Mouse (Mus musculus) forebrain, postnatal 0 days (tissue): ENCODE results near the gene Anapc16. TPM values are rescaled to one million over a fixed set of nuclear protein-coding genes. Genes with fewer than 3 reads are reported as not detected.

Source experiments
- ATAC-seq: fragments of 200-750 bp; cut with Nextera tagmentation; 2 replicates; pipeline ENCODE4 v1.8.0; 2017; ENCODE audit warnings: mild to moderate bottlenecking, moderate library complexity
- DNase-seq: peaks from one replicate; pipeline ENCODE4 v3.0.0-alpha.2; 2015
- H3K27ac ChIP-seq: fragments of 300-500 bp; sonication (generic); 2 replicates; pipeline ENCODE4 v1.5.1; 2014; ENCODE audit warnings: low read depth, mild to moderate bottlenecking, antibody characterized with exemption, low read length, moderate library complexity, mixed read lengths
- H3K27me3 ChIP-seq: fragments of 300-500 bp; sonication (generic); 2 replicates; pipeline ENCODE4 v1.6.1; 2014; ENCODE audit warnings: mild to moderate bottlenecking, low read length, mixed read lengths; ENCODE audit not compliant: insufficient read depth
- H3K36me3 ChIP-seq: fragments of 300-500 bp; sonication (generic); 2 replicates; pipeline ENCODE4 v1.6.1; 2014; ENCODE audit warnings: mild to moderate bottlenecking, moderate library complexity; ENCODE audit not compliant: insufficient read depth
- H3K4me1 ChIP-seq: fragments of 300-500 bp; sonication (generic); 2 replicates; pipeline ENCODE4 v1.6.1; 2014; ENCODE audit warnings: antibody characterized with exemption; ENCODE audit not compliant: insufficient read depth
- H3K4me2 ChIP-seq: fragments of 300-500 bp; sonication (generic); 2 replicates; pipeline ENCODE4 v1.6.1; 2014; ENCODE audit warnings: low read depth, mild to moderate bottlenecking, moderate library complexity
- H3K4me3 ChIP-seq: fragments of 300-500 bp; sonication (generic); 2 replicates; pipeline ENCODE4 v1.5.1; 2014; ENCODE audit warnings: low read depth, low read length, mixed read lengths
- H3K9ac ChIP-seq: fragments of 300-500 bp; sonication (generic); 2 replicates; pipeline ENCODE4 v1.6.1; 2014; ENCODE audit warnings: mild to moderate bottlenecking
- H3K9me3 ChIP-seq: fragments of 300-500 bp; sonication (generic); 2 replicates; pipeline ENCODE4 v1.6.1; 2016; ENCODE audit warnings: low read length
- CTCF ChIP-seq: sonication (generic); IDR thresholded peaks from 2 replicates; pipeline ENCODE4 v1.5.1; 2016; ENCODE audit warnings: antibody characterized with exemption, control low read depth, low read depth
- WGBS: fragments of 180-500 bp; shearing (Covaris S2); extraction: QIAGEN DNeasy Blood & Tissue Kit; methylation state at CpG from one replicate; pipeline ENCODE4 v1.1.7; 2014; 5-methylcytosine and 5-hydroxymethylcytosine counted together
- polyA plus RNA-seq: library from polyadenylated mRNA; unstranded; fragments of >200 nt; fragmentation: Nextera tagmentation; extraction: Ambion mirVana; gene quantifications from 2 replicates; pipeline ENCODE4 v1.2.1, GENCODE M21; 2015
- total RNA-seq: library from RNA; depleted of rRNA; stranded (reverse); fragments of >200 nt; gene quantifications from 2 replicates; pipeline ENCODE4 v1.2.3, GENCODE M21; 2014

Gene Anapc16
- total and polyA plus RNA-seq, 2 experiments from 2014 or later: 115 to 117 TPM

DNA sequence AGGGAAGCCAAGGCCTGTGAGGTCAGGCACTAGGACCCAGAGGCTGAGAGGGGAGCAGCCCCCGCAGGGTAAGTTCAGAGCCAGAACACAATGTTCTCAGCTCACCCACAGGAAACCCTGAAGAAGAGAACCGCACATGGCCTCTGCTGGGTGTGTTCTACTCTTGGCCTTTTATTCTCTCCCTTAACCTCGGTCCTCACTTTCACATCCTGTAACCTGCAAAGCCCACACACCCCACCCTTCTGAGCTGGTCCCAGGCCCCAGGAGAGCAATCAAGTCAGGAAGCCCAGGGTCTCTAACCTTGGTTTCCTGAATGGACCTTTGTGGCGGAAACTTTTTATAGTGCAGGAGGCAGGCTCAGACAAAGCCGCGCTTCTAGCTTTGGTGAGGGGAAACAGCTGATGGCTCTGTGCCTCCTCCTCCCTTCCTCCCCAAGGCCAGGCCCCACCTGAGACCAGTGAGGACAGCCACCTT is 28.7 kb downstream of the Anapc16 start:
- ATAC-seq (peak; percentile 14; the same call in 1 of the 2 replicates), DNase-seq (no peak)
- Histone ChIP-seq H3K27me3 (no peaks in the 10 kb centered on the region), H3K4me2 (no peak overlapping the region), H3K9ac (no peak overlapping the region), H3K36me3 (no peaks in the 10 kb centered on the region), H3K9me3 (no peaks in the 10 kb centered on the region), H3K4me1 (peaks cover 15% of the 10 kb centered on the region; the same call in 1 of the 2 replicates), H3K4me3 (no peak overlapping the region), H3K27ac (peak overlapping the region; percentile 21; the same call in 1 of the 2 replicates)
- TF ChIP-seq CTCF: no peak
- 14% methylated on average over 6 of the region's 6 CpGs for WGBS

DNA sequence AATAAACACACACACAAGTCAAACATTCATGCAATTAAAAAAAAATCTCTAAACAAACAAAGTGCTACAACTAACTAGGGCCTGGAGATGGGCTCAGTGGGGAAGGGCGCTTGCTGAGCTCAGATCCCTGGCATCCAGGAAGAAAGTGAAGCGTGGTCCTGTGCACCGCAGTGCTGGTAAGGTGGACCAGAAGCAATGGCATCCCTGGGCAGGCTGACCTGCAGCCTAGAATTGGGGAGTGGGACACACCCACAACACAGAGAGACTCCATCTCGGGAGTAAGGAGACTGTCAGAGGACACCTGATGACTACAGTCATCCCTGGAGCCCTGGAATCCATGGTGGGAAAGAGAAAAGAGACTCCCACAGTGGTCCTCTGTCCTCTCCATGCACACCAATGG is 29.5 kb downstream of the Anapc16 start:
- H3K27ac ChIP-seq: peak overlapping the region; percentile 54
- no peak overlapping the region for H3K9ac ChIP-seq
- TF ChIP-seq CTCF: no peak
- H3K4me2 ChIP-seq: no peak overlapping the region
- H3K27me3 ChIP-seq: no peaks in the 10 kb centered on the region
- ATAC-seq: no peak
- H3K36me3 ChIP-seq: no peaks in the 10 kb centered on the region
- H3K9me3 ChIP-seq: no peaks in the 10 kb centered on the region
- peaks cover 9% of the 10 kb centered on the region; the same call in 1 of the 2 replicates for H3K4me1 ChIP-seq
- no peak overlapping the region for H3K4me3 ChIP-seq
- no peak for DNase-seq
- WGBS: 84% methylated on average over 4 of the region's 4 CpGs

DNA sequence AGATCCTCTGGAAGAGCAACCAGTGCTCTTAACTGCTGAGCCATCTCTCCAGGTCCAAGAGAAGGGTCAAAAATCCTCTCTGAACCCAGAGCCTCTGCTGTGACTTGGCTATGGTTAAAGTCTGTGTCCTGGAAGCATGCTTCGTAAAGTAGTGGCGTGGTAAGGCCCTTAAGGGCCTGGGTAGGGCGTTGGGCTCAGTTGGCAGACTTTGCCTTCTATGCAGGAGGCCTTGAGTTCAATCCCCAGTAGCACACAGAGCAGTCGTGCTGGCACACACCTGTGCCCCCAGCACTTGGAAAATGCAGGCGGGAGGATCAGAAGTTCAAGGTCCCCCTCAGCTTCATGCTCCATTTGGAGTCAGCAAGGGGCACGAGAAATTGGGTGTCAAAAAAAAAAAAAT is 29.9 kb downstream of the Anapc16 start:
- Histone ChIP-seq H3K36me3 (no peaks in the 10 kb centered on the region), H3K4me3 (no peak overlapping the region), H3K27me3 (no peaks in the 10 kb centered on the region), H3K27ac (no peak overlapping the region), H3K9me3 (no peaks in the 10 kb centered on the region), H3K4me2 (no peak overlapping the region), H3K4me1 (0 out of 2 replicates have a peak, but pooled peaks cover 9% of the 10 kb centered on the region), H3K9ac (no peak overlapping the region)
- DNase-seq: no peak
- ATAC-seq: no peak
- no peak for TF ChIP-seq CTCF
- WGBS: 85% methylated on average over 6 of the region's 6 CpGs

DNA sequence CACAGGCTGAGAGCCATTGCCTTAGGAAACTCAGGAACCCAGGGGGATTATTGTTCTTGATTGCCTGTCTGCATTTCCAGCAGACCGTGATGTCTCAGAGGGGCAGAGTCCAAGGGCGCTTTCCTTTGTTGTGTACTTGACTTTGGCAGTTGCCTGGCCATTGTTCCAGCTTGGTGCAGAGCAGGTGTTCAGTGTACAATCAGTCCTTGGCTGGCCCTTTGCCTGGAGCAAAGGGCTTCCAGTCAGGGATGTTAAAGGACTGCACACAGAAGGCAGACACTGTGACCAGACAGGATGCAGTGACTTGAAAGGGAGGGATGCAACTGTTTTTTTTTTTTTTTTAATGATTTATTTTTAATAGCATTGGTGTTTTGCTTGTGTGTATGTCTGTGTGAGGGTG is 30.4 kb downstream of the Anapc16 start:
- no peaks in the 10 kb centered on the region for H3K36me3 ChIP-seq
- H3K4me1 ChIP-seq: 0 out of 2 replicates have a peak, but pooled peaks cover 9% of the 10 kb centered on the region
- no peaks in the 10 kb centered on the region for H3K27me3 ChIP-seq
- no peak for ATAC-seq
- TF ChIP-seq CTCF: no peak
- H3K4me2 ChIP-seq: no peak overlapping the region
- no peak overlapping the region for H3K27ac ChIP-seq
- H3K9ac ChIP-seq: no peak overlapping the region
- WGBS: 67% methylated on average over 2 of the region's 2 CpGs
- no peak for DNase-seq
- no peaks in the 10 kb centered on the region for H3K9me3 ChIP-seq
- H3K4me3 ChIP-seq: no peak overlapping the region

DNA sequence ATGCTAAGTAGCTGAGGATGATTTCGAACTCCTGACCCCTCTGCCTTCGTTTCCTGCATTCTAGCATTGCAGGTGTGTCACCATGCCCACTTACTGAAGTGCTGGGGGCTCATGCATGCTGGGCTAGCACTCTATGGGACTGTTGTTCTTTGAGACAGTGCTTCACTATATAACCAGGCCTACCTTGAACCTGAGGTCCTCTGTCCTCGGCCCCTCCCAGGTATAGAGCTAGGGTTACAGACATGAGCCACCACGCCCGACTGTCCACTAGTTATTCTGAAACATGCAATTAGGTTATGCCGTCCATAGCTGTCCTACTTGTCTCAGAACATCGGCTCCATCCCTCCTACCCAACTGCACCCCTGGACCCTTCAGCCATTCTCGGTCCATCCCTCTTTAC is 31.1 kb downstream of the Anapc16 start:
- no peak overlapping the region for H3K27ac ChIP-seq
- no peak overlapping the region for H3K4me2 ChIP-seq
- no peaks in the 10 kb centered on the region for H3K27me3 ChIP-seq
- no peak overlapping the region for H3K9ac ChIP-seq
- no peaks in the 10 kb centered on the region for H3K9me3 ChIP-seq
- DNase-seq (no peak), ATAC-seq (no peak)
- no peak overlapping the region for H3K4me3 ChIP-seq
- H3K4me1 ChIP-seq: 0 out of 2 replicates have a peak, but pooled peaks cover 9% of the 10 kb centered on the region
- no peak for TF ChIP-seq CTCF
- WGBS: 90% methylated on average over 8 of the region's 8 CpGs
- no peaks in the 10 kb centered on the region for H3K36me3 ChIP-seq

DNA sequence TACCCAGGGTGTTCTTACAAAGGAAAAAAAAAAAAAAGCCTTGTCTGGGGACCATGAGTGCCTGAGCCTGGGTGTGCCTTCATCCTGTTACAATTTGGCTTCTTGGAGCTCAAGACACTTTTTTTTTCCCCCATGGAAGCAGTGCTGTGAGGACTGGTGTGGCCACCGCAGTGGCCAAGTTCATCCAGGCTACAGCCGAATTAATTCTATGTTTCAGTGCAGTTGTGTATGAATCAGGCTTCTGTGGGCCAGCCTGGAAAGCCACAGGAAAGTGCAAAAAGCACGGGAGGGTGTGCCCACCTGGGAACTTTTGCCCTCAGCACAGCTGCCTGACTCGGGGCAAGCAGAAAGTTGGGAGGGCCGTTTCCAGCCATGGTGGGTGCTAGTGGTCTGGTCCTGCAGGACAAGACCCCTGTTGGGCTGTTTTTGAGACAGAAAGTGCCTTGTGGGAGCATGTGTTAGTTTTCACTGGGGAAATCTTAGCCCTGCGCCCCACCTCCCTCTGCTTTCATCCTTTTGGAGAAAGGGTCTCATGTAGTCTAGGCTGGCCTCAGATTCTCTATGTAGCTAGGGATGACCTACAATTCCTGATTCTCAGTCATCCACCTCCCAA is 32.4 kb downstream of the Anapc16 start:
- DNase-seq: no peak
- Histone ChIP-seq H3K9me3 (no peaks in the 10 kb centered on the region), H3K9ac (peak overlapping the region; percentile 87), H3K4me1 (peaks cover 12% of the 10 kb centered on the region; the same call in 1 of the 2 replicates), H3K4me2 (peak overlapping the region; percentile 71), H3K27ac (peak overlapping the region; percentile 96), H3K4me3 (peak overlapping the region; percentile 55), H3K36me3 (no peaks in the 10 kb centered on the region), H3K27me3 (no peaks in the 10 kb centered on the region)
- TF ChIP-seq CTCF: no peak
- 30% methylated on average over 6 of the region's 6 CpGs for WGBS
- no peak for ATAC-seq

DNA sequence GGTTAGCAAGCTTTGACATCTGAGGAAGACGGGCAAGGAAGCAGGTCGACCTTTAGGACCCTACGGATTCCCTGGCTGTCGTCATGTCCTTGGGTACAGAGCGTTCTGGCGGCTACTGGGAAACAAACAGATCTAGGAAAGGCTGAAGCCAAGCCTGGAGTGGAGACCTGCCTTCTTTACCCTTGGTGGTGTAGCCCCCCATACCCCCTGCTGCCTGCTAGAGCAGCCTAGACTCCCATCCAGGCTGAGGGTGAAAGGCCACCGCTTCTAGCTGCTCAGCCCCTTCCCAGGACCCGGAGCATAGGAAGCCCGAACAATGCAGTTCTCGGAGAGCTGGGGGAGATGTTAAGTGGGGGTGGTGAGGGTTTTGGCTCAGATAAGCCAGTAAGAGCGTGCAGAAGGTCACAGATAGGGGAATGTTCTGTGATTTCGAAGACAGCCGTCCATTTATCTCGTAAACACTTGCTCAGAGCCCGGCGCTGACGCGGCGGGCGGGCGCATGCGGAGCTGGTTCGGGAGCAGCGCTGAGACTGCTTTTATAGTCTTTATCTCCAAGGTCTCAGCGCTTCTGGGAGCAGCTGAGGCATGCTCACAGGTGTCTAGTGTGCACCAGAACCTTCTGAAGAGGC is 33.0 kb downstream of the Anapc16 start:
- H3K9ac ChIP-seq: peak overlapping the region; percentile 87
- 1% methylated on average over 25 of the region's 25 CpGs for WGBS
- H3K4me2 ChIP-seq: peak overlapping the region; percentile 71
- ATAC-seq: peak; percentile 92
- no peaks in the 10 kb centered on the region for H3K27me3 ChIP-seq
- TF ChIP-seq CTCF: no peak
- DNase-seq: peak; percentile 84
- H3K27ac ChIP-seq: peak overlapping the region; percentile 96
- no peaks in the 10 kb centered on the region for H3K36me3 ChIP-seq
- H3K9me3 ChIP-seq: no peaks in the 10 kb centered on the region
- peaks cover 18% of the 10 kb centered on the region; the same call in 1 of the 2 replicates for H3K4me1 ChIP-seq
- H3K4me3 ChIP-seq: peak overlapping the region; percentile 55
